Mouse (Mus musculus) left cerebral cortex, postnatal 36 days (tissue): ENCODE results near the gene Pccb. TPM values are rescaled to one million over a fixed set of nuclear protein-coding genes. Genes with fewer than 3 reads are reported as not detected.

Experiments used
- DNase-seq, 2 experiments: peaks; one replicate each; pipeline ENCODE4 v3.0.0; 2021 to 2022; ENCODE audit warnings: low spot score in 2 of 2, mixed read lengths in 1 of 2
- intact Hi-C: fragments of 180-260 bp; cut with DNase I; formaldehyde crosslinking; loops from one replicate; pipeline ENCODE4 v1.15.1; 2025
- total RNA-seq, 2 experiments: library from RNA; stranded (reverse); gene quantifications; 2 replicates each; pipeline ENCODE4 v1.2.3; 2021

Gene Pccb
- total RNA-seq, result 10 to 100 TPM; 37.6 to 44.2 TPM

- peak; percentile 95 for DNase-seq
- intact Hi-C loops, result loop anchor here (1.0 kb wide), 1 partner anchor 39 kb away; no protein-coding TSS in a partner anchor
Measured at GRCm38 (mm10) chr9:101034448-101035098, at the start of gene Pccb. Pccb (minus strand) TSS chr9:101034898.

GRCm38 (mm10) chr9:101083728-101084127, 49.0 kb upstream of the Pccb start:
- intact Hi-C loops, result no loop called here
- peak in 1 of 2 experiments; percentile 26 for DNase-seq

GRCm38 (mm10) chr9:101080046-101080685, 45.5 kb upstream of the Pccb start:
- no peak for DNase-seq
- intact Hi-C loops, result no loop called here

- DNase-seq, result no peak
- intact Hi-C loops, result no loop called here
Measured at GRCm38 (mm10) chr9:101078579-101078978, 43.9 kb upstream of the Pccb start.

- DNase-seq, result no peak
- intact Hi-C loops, result no loop called here
Measured at GRCm38 (mm10) chr9:101077486-101077885, 42.8 kb upstream of the Pccb start.

GRCm38 (mm10) chr9:101076095-101076875, 41.6 kb upstream of the Pccb start:
- DNase-seq, result no peak
- intact Hi-C loops, result no loop called here

- intact Hi-C loops, result loop anchor here (2.0 kb wide), 1 partner anchor 433 kb away; no protein-coding TSS in a partner anchor
Measured at GRCm38 (mm10) chr9:101075694-101076093, 41.0 kb upstream of the Pccb start.

GRCm38 (mm10) chr9:101075091-101075581, 40.4 kb upstream of the Pccb start:
- no peak for DNase-seq
- intact Hi-C loops, result loop anchor here (2.0 kb wide), 1 partner anchor 432 kb away; no protein-coding TSS in a partner anchor

More at GRCm38 (mm10) chr9:101075694-101076093, 41.0 kb upstream of the Pccb start:
- no peak for DNase-seq

GRCm38 (mm10) chr9:101074332-101075021, 39.8 kb upstream of the Pccb start:
- intact Hi-C loops, result loop anchor here (2.0 to 5.0 kb wide), 2 partner anchors 178 to 432 kb away; partner anchors contain the start of gene Ppp2r3a
- peak; percentile 82 to 89 for DNase-seq

- no peak for DNase-seq
Measured at GRCm38 (mm10) chr9:101073987-101074331, 39.3 kb upstream of the Pccb start, which contains the start of gene Msl2. Msl2 (plus strand) TSS chr9:101074101.

GRCm38 (mm10) chr9:101073041-101073986, 38.6 kb upstream of the Pccb start:
- peak; percentile 99 for DNase-seq
- intact Hi-C loops, result loop anchor here (1.0 to 5.0 kb wide), 2 partner anchors 39 to 179 kb away; partner anchors contain the start of genes Pccb and Ppp2r3a

More at GRCm38 (mm10) chr9:101073987-101074331, 39.3 kb upstream of the Pccb start, which contains the start of gene Msl2:
- intact Hi-C loops, result loop anchor here (1.0 to 5.0 kb wide), 3 partner anchors 40 to 431 kb away; partner anchors contain the start of genes Pccb and Ppp2r3a

GRCm38 (mm10) chr9:101072506-101072905, 37.8 kb upstream of the Pccb start:
- intact Hi-C loops, result loop anchor here (5.0 kb wide), 1 partner anchor 180 kb away; the partner anchor contains the start of gene Ppp2r3a
- DNase-seq, result no peak

GRCm38 (mm10) chr9:101069781-101070180, 35.1 kb upstream of the Pccb start:
- DNase-seq, result no peak
- intact Hi-C loops, result loop anchor here (5.0 kb wide), 1 partner anchor 183 kb away; the partner anchor contains the start of gene Ppp2r3a

- no peak for DNase-seq
- intact Hi-C loops, result no loop called here
Measured at GRCm38 (mm10) chr9:101065076-101065602, 30.4 kb upstream of the Pccb start.

GRCm38 (mm10) chr9:101062253-101062780, 27.6 kb upstream of the Pccb start:
- no peak for DNase-seq
- intact Hi-C loops, result no loop called here

- no peak for DNase-seq
- intact Hi-C loops, result no loop called here
Measured at GRCm38 (mm10) chr9:101061035-101061434, 26.3 kb upstream of the Pccb start.

GRCm38 (mm10) chr9:101057156-101057555, 22.5 kb upstream of the Pccb start:
- DNase-seq, result no peak
- intact Hi-C loops, result no loop called here
